In the genomic region with DNA sequence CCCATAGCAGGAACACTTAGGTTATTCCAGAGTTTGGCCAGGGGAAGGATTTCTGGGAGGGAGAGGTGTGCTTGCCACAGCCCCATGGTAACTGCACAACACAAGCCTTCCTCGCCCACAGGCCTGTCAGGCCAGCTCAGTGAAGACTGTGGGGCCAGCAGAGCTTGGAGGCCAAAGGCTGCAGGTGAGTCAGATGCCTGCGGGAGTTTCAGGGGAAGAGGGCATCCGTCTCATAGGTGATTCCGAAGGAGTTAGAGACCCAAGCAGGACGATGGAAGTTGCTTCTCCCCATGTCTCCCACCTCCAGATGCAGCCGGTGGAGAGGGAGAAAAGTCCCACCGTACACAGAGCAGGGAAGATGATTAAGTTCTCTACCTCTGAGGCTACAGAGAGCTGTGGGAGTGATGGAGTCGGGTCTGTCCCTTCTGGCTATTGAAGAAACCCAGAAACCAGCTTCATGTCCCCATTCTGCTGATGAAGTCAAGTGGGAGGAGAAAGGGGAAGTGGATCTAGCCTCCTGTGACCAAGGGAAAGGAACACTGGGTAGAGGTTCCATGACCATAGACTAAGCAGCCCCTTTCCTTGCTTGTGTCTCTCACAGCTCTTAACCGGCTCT, we compare ENCODE assay signal across 8 mouse cellular contexts. TPM values are rescaled to one million over a fixed set of nuclear protein-coding genes. Genes with fewer than 3 reads are reported as not detected.
DNase-seq lines count a peak whose midpoint lies in the region; ATAC-seq and TF ChIP-seq lines count a peak whose summit lies in the region.

A gene (plus strand): TSS at position 120 of the 616 bp plus-strand sequence.

- 78% methylated on average over 9 of the region's 9 CpGs for WGBS in embryonic facial prominence, embryonic 15.5 days
- WGBS in intestine, embryonic 15.5 days, result 83% methylated on average over 9 of the region's 9 CpGs

- H3K9me3 ChIP-seq in embryonic facial prominence, embryonic 15.5 days (replicated peaks), result no peaks in the 10 kb centered on the region
- H3K9me3 ChIP-seq in intestine, embryonic 15.5 days, result no peaks in the 10 kb centered on the region

- DNase-seq in lung, adult 18-20 months, result peak; percentile 36 to 44
- no peak for DNase-seq in lung, postnatal 36 days
- no peak for DNase-seq in left cerebral cortex, adult 9 months (ENCODE audit: low spot score in 2 of 2)
- DNase-seq in frontal cortex, postnatal 14 days (ENCODE audit: low spot score in 2 of 2), result no peak
- DNase-seq in spleen, adult 12 weeks (ENCODE audit: low spot score), result no peak

- ATAC-seq in embryonic facial prominence, embryonic 15.5 days (ENCODE audit: insufficient number of reproducible peaks, low FRiP score, low TSS enrichment, low read depth), result no peak
- no peak for ATAC-seq in intestine, embryonic 15.5 days

- no peak within 1 kb of the TSS for H3K9ac ChIP-seq in embryonic facial prominence, embryonic 15.5 days
- H3K9ac ChIP-seq in intestine, embryonic 15.5 days, result peak within 1 kb of the TSS; percentile 46; the same call in 1 of the 2 replicates

- H3ac ChIP-seq in myocyte (ENCODE audit: control insufficient read depth, insufficient read length), result no peak within 1 kb of the TSS

- H3K4me3 ChIP-seq in embryonic facial prominence, embryonic 15.5 days (replicated peaks), result no peak within 1 kb of the TSS
- H3K4me3 ChIP-seq in intestine, embryonic 15.5 days (replicated peaks), result no peak within 1 kb of the TSS
- H3K4me3 ChIP-seq in myocyte, result peak within 1 kb of the TSS; percentile 20

- H3K4me1 ChIP-seq in embryonic facial prominence, embryonic 15.5 days, result peaks cover 32% of the 10 kb centered on the region
- H3K4me1 ChIP-seq in intestine, embryonic 15.5 days (replicated peaks), result peaks cover 28% of the 10 kb centered on the region

- peaks cover 20% of the 10 kb centered on the region; the same call in 1 of the 2 replicates for H3K36me3 ChIP-seq in embryonic facial prominence, embryonic 15.5 days
- H3K36me3 ChIP-seq in intestine, embryonic 15.5 days, result peaks cover 9% of the 10 kb centered on the region; the same call in 1 of the 2 replicates
- H3K36me3 ChIP-seq in myocyte (ENCODE audit: control insufficient read depth, insufficient read depth), result peaks cover 9% of the 10 kb centered on the region

- H3K27ac ChIP-seq in embryonic facial prominence, embryonic 15.5 days (replicated peaks), result peak within 1 kb of the TSS; percentile 87
- peak within 1 kb of the TSS; percentile 89 for H3K27ac ChIP-seq in intestine, embryonic 15.5 days

- peak within 1 kb of the TSS; percentile 21; the same call in 1 of the 2 replicates for H3K4me2 ChIP-seq in embryonic facial prominence, embryonic 15.5 days (replicated peaks)
- peak within 1 kb of the TSS; percentile 44; the same call in 1 of the 2 replicates for H3K4me2 ChIP-seq in intestine, embryonic 15.5 days (replicated peaks)
- peak within 1 kb of the TSS; percentile 92 for H3K4me2 ChIP-seq in myocyte (ENCODE audit: low read depth)

- TF ChIP-seq POLR2A in myocyte (IDR thresholded peaks at IDR 0.05; ENCODE audit: insufficient read length, low read depth), result no peak

- H3K27me3 ChIP-seq in embryonic facial prominence, embryonic 15.5 days, result no peaks in the 10 kb centered on the region
- peaks cover 1% of the 10 kb centered on the region; the same call in 1 of the 2 replicates for H3K27me3 ChIP-seq in intestine, embryonic 15.5 days (replicated peaks)
- no peaks in the 10 kb centered on the region for H3K27me3 ChIP-seq in myocyte (ENCODE audit: control insufficient read depth, insufficient read depth, insufficient read length)

- H3K79me2 ChIP-seq in myocyte (ENCODE audit: control insufficient read depth, insufficient read depth), result peaks cover 7% of the 10 kb centered on the region

TF ChIP-seq in myocyte, 11 proteins besides CTCF, POLR2A, EP300 and RAD21:
- no peak for TF ChIP-seq REST (IDR thresholded peaks at IDR 0.05; ENCODE audit: insufficient read depth, insufficient read length)
- TF ChIP-seq E2F4 (IDR thresholded peaks at IDR 0.05; ENCODE audit: insufficient read depth), result no peak
- no peak for TF ChIP-seq CEBPB (IDR thresholded peaks at IDR 0.05; ENCODE audit: insufficient read depth, poor library complexity, severe bottlenecking)
- TF ChIP-seq TCF12 (IDR thresholded peaks at IDR 0.05; ENCODE audit: insufficient read depth, poor library complexity, severe bottlenecking), result no peak
- no peak for TF ChIP-seq MAX (IDR thresholded peaks at IDR 0.05; ENCODE audit: low read depth)
- TF ChIP-seq MYOG (IDR thresholded peaks at IDR 0.05; ENCODE audit: control insufficient read depth in 1 of 3, insufficient read depth in 1 of 3, insufficient read length in 2 of 3, low read depth in 2 of 3), result no peak
- TF ChIP-seq MYOD1 (IDR thresholded peaks at IDR 0.05; ENCODE audit: control insufficient read depth in 1 of 3, insufficient read length in 2 of 3, low read depth in 2 of 3), result no peak

RNA-seq across cellular contexts. Expression of the gene that starts here (rescaled TPM):
- 3.0 and 6.1 TPM in 2 replicates for polyA plus RNA-seq in embryonic facial prominence, embryonic 15.5 days (2015; fragmentation: Nextera tagmentation; extraction: Ambion mirVana)
- not detected in 2 replicates for polyA plus RNA-seq in intestine, embryonic 15.5 days (2015; fragmentation: Nextera tagmentation; extraction: Ambion mirVana)
- polyA plus RNA-seq in myocyte (2012; fragmentation: generic; extraction: Trizol), result 0.18 TPM

Comparison
In these comparisons a context has a peak if more than half of its experiments do, and no peak if none do; other contexts are left out.
1. DNase-seq: peak in lung, adult 18-20 months (2 of 2); none in lung, postnatal 36 days (single experiment), left cerebral cortex, adult 9 months (0 of 2), frontal cortex, postnatal 14 days (0 of 2) and spleen, adult 12 weeks (single experiment).
2. H3K4me2 ChIP-seq: peak in every context shown above with its lines; median percentile 92 in myocyte; 44 in intestine, embryonic 15.5 days; 21 in embryonic facial prominence, embryonic 15.5 days.